Mouse (Mus musculus) mature B cell (primary cell): ENCODE data around the gene Mrpl18.
"Not testable (repeated sequence)": the region's sequence is repeated elsewhere in the genome, so short reads cannot be mapped to it uniquely, and the experiment has no call there.

Experiments used
- in situ Hi-C: fragments of 300-500 bp; cut with MboI; formaldehyde crosslinking; loops from 2 replicates; pipeline ENCODE4 v1.14.3; 2019

The Mrpl18 gene

GRCm38 (mm10) chr17:12915881-12916583, at the start of gene Mrpl18:
Gene Mrpl18, minus strand, starts transcription at chr17:12916345.
- in situ Hi-C loops, result no loop called here

GRCm38 (mm10) chr17:12963476-12963875, 47.3 kb upstream of the Mrpl18 start:
- in situ Hi-C loops, result no loop called here

GRCm38 (mm10) chr17:12960331-12960873, 44.3 kb upstream of the Mrpl18 start, which contains the start of gene Acat2:
Gene Acat2, minus strand, starts transcription at chr17:12960747.
- in situ Hi-C loops, result no loop called here

GRCm38 (mm10) chr17:12959377-12959776, 43.2 kb upstream of the Mrpl18 start:
- in situ Hi-C loops, result not testable (repeated sequence)

- in situ Hi-C loops, result no loop called here
Measured at GRCm38 (mm10) chr17:12956664-12957063, 40.5 kb upstream of the Mrpl18 start.

GRCm38 (mm10) chr17:12949669-12950068, 33.5 kb upstream of the Mrpl18 start:
- in situ Hi-C loops, result no loop called here

GRCm38 (mm10) chr17:12942459-12943162, 26.5 kb upstream of the Mrpl18 start:
- in situ Hi-C loops, result no loop called here

GRCm38 (mm10) chr17:12941543-12942260, 25.6 kb upstream of the Mrpl18 start:
- in situ Hi-C loops, result no loop called here

- in situ Hi-C loops, result no loop called here
Measured at GRCm38 (mm10) chr17:12940151-12940805, 24.1 kb upstream of the Mrpl18 start, which contains the start of gene Acat3. Gene Acat3, minus strand, starts transcription at chr17:12940600.

GRCm38 (mm10) chr17:12939377-12940148, 23.4 kb upstream of the Mrpl18 start:
- in situ Hi-C loops, result not testable (repeated sequence)

GRCm38 (mm10) chr17:12938077-12938476, 21.9 kb upstream of the Mrpl18 start:
- in situ Hi-C loops, result no loop called here

- in situ Hi-C loops, result no loop called here
Measured at GRCm38 (mm10) chr17:12937412-12937970, 21.3 kb upstream of the Mrpl18 start.

- in situ Hi-C loops, result no loop called here
Measured at GRCm38 (mm10) chr17:12935719-12936118, 19.6 kb upstream of the Mrpl18 start.

- in situ Hi-C loops, result not testable (repeated sequence)
Measured at GRCm38 (mm10) chr17:12931576-12931975, 15.4 kb upstream of the Mrpl18 start.

GRCm38 (mm10) chr17:12925703-12926180, 9.6 kb upstream of the Mrpl18 start:
- in situ Hi-C loops, result no loop called here

GRCm38 (mm10) chr17:12925001-12925400, 8.9 kb upstream of the Mrpl18 start:
- in situ Hi-C loops, result no loop called here

- in situ Hi-C loops, result no loop called here
Measured at GRCm38 (mm10) chr17:12921073-12921472, 4.9 kb upstream of the Mrpl18 start.

- in situ Hi-C loops, result no loop called here
Measured at GRCm38 (mm10) chr17:12916588-12917380, 639 bp upstream of the Mrpl18 start.

GRCm38 (mm10) chr17:12915488-12915880, 661 bp downstream of the Mrpl18 start, which contains the start of gene Tcp1:
Gene Tcp1, plus strand, starts transcription at chr17:12915701.
- in situ Hi-C loops, result no loop called here
